Mouse (Mus musculus) layer of hippocampus, postnatal 10 days (tissue): ENCODE data around the gene Gtf2h3. TPM values are rescaled to one million over a fixed set of nuclear protein-coding genes. Genes with fewer than 3 reads are reported as not detected.

Source experiments
- DNase-seq, 2 experiments: peaks; one replicate each; pipeline ENCODE4 v3.0.0; 2021; ENCODE audit warnings: low spot score in 2 of 2
- total RNA-seq, 2 experiments: library from RNA; stranded (reverse); gene quantifications; 2 replicates each; pipeline ENCODE4 v1.2.3; 2021

Gtf2h3 gene
- total RNA-seq, 2 experiments from 2014 or later: 29.0 to 31.0 TPM

DNA sequence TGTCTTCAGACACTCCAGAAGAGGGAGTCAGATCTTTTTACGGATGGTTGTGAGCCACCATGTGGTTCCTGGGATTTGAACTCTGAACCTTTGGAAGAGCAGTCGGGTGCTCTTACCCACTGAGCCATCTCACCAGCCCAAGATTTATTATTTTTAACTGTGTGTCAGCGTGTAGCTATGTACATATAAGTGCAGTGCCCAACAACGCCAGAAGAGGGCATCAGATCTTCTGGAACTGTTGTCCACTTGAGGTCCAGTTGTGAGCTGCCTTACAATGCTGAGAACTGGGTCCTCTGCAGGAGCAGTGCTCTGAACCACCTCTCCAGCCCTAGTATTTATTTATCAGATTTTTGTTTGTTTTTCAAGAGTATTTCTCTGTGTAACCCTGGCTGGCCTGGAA is 56.1 kb downstream of the Gtf2h3 start:
- peak; percentile 24 to 44 for DNase-seq

DNA sequence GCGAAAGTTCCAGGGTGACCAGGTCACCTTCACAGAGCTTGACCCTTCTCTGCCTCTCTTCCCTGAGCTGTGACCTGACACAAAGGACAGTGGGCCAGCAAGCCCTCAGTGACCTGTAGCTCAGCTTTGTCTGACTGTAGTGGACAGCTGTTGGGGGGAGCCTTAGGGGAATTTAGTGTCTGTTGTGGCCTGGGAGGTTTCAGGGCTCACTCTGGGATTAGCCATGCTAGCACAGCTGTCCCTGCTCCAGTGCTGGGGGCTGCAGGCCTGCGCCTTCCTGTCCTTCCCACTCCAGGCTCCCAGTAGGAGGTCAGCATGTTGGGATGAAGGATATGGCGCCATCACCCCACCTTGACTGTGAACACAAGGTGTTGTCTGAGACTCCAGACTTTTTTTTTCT is 57.2 kb downstream of the Gtf2h3 start:
- no peak for DNase-seq

GRCm38 (mm10) chr5:124636694-124637093 is 57.8 kb downstream of the Gtf2h3 start:
- no peak for DNase-seq

GRCm38 (mm10) chr5:124637300-124637699 is 58.4 kb downstream of the Gtf2h3 start:
- no peak for DNase-seq

DNA sequence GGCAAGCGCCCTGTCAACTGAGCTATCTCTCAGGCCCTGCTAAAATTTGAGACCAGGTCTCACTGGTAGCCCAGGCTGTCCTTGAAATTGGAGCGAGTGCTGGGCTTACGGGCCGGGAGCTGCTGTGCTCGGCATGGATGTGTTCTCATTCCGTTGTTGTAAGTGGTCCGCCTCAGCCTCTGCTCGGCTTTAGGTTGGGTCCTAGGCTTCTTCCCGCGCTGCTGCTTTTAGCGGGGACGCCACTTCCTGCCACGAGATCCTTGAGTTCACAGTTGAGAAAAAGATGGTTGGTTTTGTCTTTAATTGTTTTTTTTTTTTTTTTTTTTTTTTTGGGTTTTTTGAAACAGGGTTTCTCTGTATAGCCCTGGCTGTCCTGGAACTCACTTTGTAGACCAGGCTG is 58.9 kb downstream of the Gtf2h3 start:
- DNase-seq: no peak

Other genes with a start within 250 kb of the Gtf2h3 start
- 100 to 1,000 TPM in 1 of 2 experiments, 10 to 100 TPM in 1; 97.5 to 106 TPM for gene Cdk2ap1, start 216.1 kb upstream of the Gtf2h3 start, total RNA-seq
- gene Sbno1, start 153.1 kb upstream of the Gtf2h3 start, total RNA-seq: 100 to 1,000 TPM; 125 to 128 TPM
- gene Kmt5a, start 139.2 kb upstream of the Gtf2h3 start, total RNA-seq: 10 to 100 TPM; 43.6 to 50.8 TPM
- 10 to 100 TPM; 22.4 to 25.2 TPM for gene Rilpl2, start 100.8 kb upstream of the Gtf2h3 start, total RNA-seq
- gene Snrnp35, start 96.0 kb upstream of the Gtf2h3 start, total RNA-seq: 10 to 100 TPM; 20.9 to 32.7 TPM
- 10 to 100 TPM; 28.9 to 31.0 TPM for gene Rilpl1, start 47.7 kb upstream of the Gtf2h3 start, total RNA-seq
- gene Tmed2, start 38.4 kb upstream of the Gtf2h3 start, total RNA-seq: 100 to 1,000 TPM in 1 of 2 experiments, 10 to 100 TPM in 1; 95.6 to 113 TPM
- gene Ddx55, start 26.3 kb upstream of the Gtf2h3 start, total RNA-seq: 10 to 100 TPM; 26.4 to 30.2 TPM
- gene Eif2b1, start within 50 bp of the Gtf2h3 start, total RNA-seq: 10 to 100 TPM; 42.4 to 49.1 TPM
- 10 to 100 TPM; 46.7 to 51.6 TPM for gene Atp6v0a2, start 49.4 kb downstream of the Gtf2h3 start, total RNA-seq
- gene Dnah10, start 145.9 kb downstream of the Gtf2h3 start, total RNA-seq: under 1 TPM; 0.54 to 0.78 TPM